ENCODE assay signal across 9 mouse cellular contexts in the genomic region with DNA sequence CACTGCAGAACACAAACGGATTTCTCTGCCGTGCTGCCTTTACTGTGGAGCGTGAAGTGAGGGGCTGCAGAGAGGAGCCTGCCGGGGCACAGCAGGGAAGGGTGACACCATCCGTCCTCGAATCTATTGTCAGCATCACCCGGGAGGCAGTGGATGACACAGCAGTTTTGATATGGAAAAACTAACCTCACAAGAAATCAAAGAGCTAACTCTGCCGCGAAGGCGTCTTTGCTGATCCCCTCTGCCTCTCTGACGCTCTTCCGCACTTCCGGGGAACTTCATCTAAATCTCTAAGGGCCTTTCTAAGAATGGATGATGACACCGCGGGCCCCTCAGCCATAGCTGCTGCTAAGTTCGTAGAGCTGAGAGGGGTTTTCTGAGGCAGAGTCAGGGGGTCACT. TPM values are rescaled to one million over a fixed set of nuclear protein-coding genes. Genes with fewer than 3 reads are reported as not detected.
DNase-seq lines count a peak whose midpoint lies in the region; ATAC-seq lines count a peak whose summit lies in the region.
"Had no signal": no experiment of that assay in that cellular context is flagged by ENCODE, and none has a peak within 500 bp of the region (broad histone marks: within the 10 kb centered on the region; RNA-seq: fewer than 3 reads in every experiment).

No protein-coding gene starts in this region.

- no peak for DNase-seq in intestine, embryonic 14.5 days (ENCODE audit: low spot score)
- DNase-seq in liver = peak; percentile 21
- no peak for DNase-seq in cerebellum, adult 9-11 months

- H3K4me3 ChIP-seq in intestine, embryonic 14.5 days (ENCODE audit: low read depth, low read length) = no peak overlapping the region
- no peak overlapping the region for H3K4me3 ChIP-seq in intestine, embryonic 16.5 days (ENCODE audit: low read length)
- 0 out of 2 replicates have a peak overlapping the region, but pooled peaks have one; percentile 8 for H3K4me3 ChIP-seq in embryonic facial prominence, embryonic 15.5 days (replicated peaks)
- H3K4me3 ChIP-seq in stomach, embryonic 16.5 days (replicated peaks; ENCODE audit: low read length) = no peak overlapping the region
- H3K4me3 ChIP-seq: myocyte had no signal

- H3K4me2 ChIP-seq in intestine, embryonic 14.5 days (ENCODE audit: low read length) = peak overlapping the region; percentile 22
- H3K4me2 ChIP-seq in intestine, embryonic 16.5 days (ENCODE audit: low read depth, low read length) = no peak overlapping the region
- peak overlapping the region; percentile 39 for H3K4me2 ChIP-seq in embryonic facial prominence, embryonic 15.5 days (replicated peaks)
- H3K4me2 ChIP-seq in stomach, embryonic 16.5 days (ENCODE audit: low read depth, low read length) = peak overlapping the region; percentile 36

- peaks cover 17% of the 10 kb centered on the region for H3K4me1 ChIP-seq in intestine, embryonic 14.5 days (replicated peaks; ENCODE audit: control insufficient read depth, insufficient read depth, low read length)
- peaks cover 7% of the 10 kb centered on the region for H3K4me1 ChIP-seq in intestine, embryonic 16.5 days (ENCODE audit: control insufficient read depth, insufficient read depth, low read length)
- peaks cover 29% of the 10 kb centered on the region for H3K4me1 ChIP-seq in embryonic facial prominence, embryonic 15.5 days
- H3K4me1 ChIP-seq in stomach, embryonic 16.5 days (ENCODE audit: control insufficient read depth, insufficient read depth, low read length) = peaks cover 18% of the 10 kb centered on the region

- WGBS in intestine, embryonic 14.5 days = 10% methylated on average over 16 of the region's 16 CpGs
- WGBS in intestine, embryonic 16.5 days = 15% methylated on average over 16 of the region's 16 CpGs
- 5% methylated on average over 16 of the region's 16 CpGs for WGBS in embryonic facial prominence, embryonic 15.5 days
- 11% methylated on average over 16 of the region's 16 CpGs for WGBS in stomach, embryonic 16.5 days

- no peak overlapping the region for H3K9ac ChIP-seq in intestine, embryonic 14.5 days (ENCODE audit: low read length)
- no peak overlapping the region for H3K9ac ChIP-seq in intestine, embryonic 16.5 days (ENCODE audit: low read depth, low read length)
- peak overlapping the region; percentile 4; the same call in 1 of the 2 replicates for H3K9ac ChIP-seq in embryonic facial prominence, embryonic 15.5 days
- peak overlapping the region; percentile 60 for H3K9ac ChIP-seq in stomach, embryonic 16.5 days (ENCODE audit: low read length)

- no peak for ATAC-seq in intestine, embryonic 14.5 days (replicated peaks; ENCODE audit: low FRiP score, low TSS enrichment, low read depth)
- ATAC-seq in intestine, embryonic 16.5 days = no peak
- no peak for ATAC-seq in embryonic facial prominence, embryonic 15.5 days (ENCODE audit: insufficient number of reproducible peaks, low FRiP score, low TSS enrichment, low read depth)
- no peak for ATAC-seq in stomach, embryonic 16.5 days (ENCODE audit: insufficient read depth, low FRiP score)
- no peak for ATAC-seq in megakaryocyte-erythroid progenitor cell, adult 5-6 weeks (replicated peaks; ENCODE audit: low FRiP score, low TSS enrichment, poor library complexity, severe bottlenecking)
- no peak for ATAC-seq in frontal cortex, adult (ENCODE audit: low TSS enrichment)

- no peak overlapping the region for H3K27ac ChIP-seq in intestine, embryonic 14.5 days (ENCODE audit: low read depth)
- no peak overlapping the region for H3K27ac ChIP-seq in intestine, embryonic 16.5 days (ENCODE audit: low read length)
- no peak overlapping the region for H3K27ac ChIP-seq in embryonic facial prominence, embryonic 15.5 days (replicated peaks)
- no peak overlapping the region for H3K27ac ChIP-seq in stomach, embryonic 16.5 days (ENCODE audit: low read length)

- H3K27me3 ChIP-seq in intestine, embryonic 14.5 days (replicated peaks; ENCODE audit: control insufficient read depth, insufficient read depth, low read length) = no peaks in the 10 kb centered on the region
- H3K27me3 ChIP-seq in intestine, embryonic 16.5 days (replicated peaks; ENCODE audit: control insufficient read depth, insufficient read depth, low read length) = no peaks in the 10 kb centered on the region
- no peaks in the 10 kb centered on the region; the same call in 1 of the 2 replicates for H3K27me3 ChIP-seq in embryonic facial prominence, embryonic 15.5 days
- no peaks in the 10 kb centered on the region for H3K27me3 ChIP-seq in stomach, embryonic 16.5 days (ENCODE audit: control insufficient read depth, insufficient read depth, low read length)

- H3K36me3 ChIP-seq in intestine, embryonic 14.5 days (ENCODE audit: control insufficient read depth, insufficient read depth, low read length) = no peaks in the 10 kb centered on the region
- no peaks in the 10 kb centered on the region for H3K36me3 ChIP-seq in intestine, embryonic 16.5 days (ENCODE audit: control insufficient read depth, insufficient read depth, low read length)
- H3K36me3 ChIP-seq in embryonic facial prominence, embryonic 15.5 days = no peaks in the 10 kb centered on the region
- H3K36me3 ChIP-seq in stomach, embryonic 16.5 days (ENCODE audit: control insufficient read depth, insufficient read depth, low read length) = no peaks in the 10 kb centered on the region

- H3K9me3 ChIP-seq in intestine, embryonic 14.5 days (ENCODE audit: control insufficient read depth, low read length) = no peaks in the 10 kb centered on the region
- H3K9me3 ChIP-seq in intestine, embryonic 16.5 days (ENCODE audit: control insufficient read depth, low read length) = no peaks in the 10 kb centered on the region
- no peaks in the 10 kb centered on the region for H3K9me3 ChIP-seq in embryonic facial prominence, embryonic 15.5 days (replicated peaks)
- H3K9me3 ChIP-seq in stomach, embryonic 16.5 days (replicated peaks; ENCODE audit: control insufficient read depth, low read length) = no peaks in the 10 kb centered on the region

RNA-seq across cellular contexts. Expression of gene Ubl3, which starts 2.1 kb away (rescaled TPM):
- 69.3 and 75.4 TPM in 2 replicates for polyA plus RNA-seq in intestine, embryonic 14.5 days (2014; fragmentation: Nextera tagmentation; extraction: Ambion mirVana)
- 27.0 and 59.0 TPM in 2 replicates for polyA plus RNA-seq in intestine, embryonic 16.5 days (2015; fragmentation: Nextera tagmentation; extraction: Ambion mirVana)
- polyA plus RNA-seq in embryonic facial prominence, embryonic 15.5 days (2015; fragmentation: Nextera tagmentation; extraction: Ambion mirVana) = 73.5 and 74.7 TPM in 2 replicates
- 36.3 and 41.0 TPM in 2 replicates for polyA plus RNA-seq in stomach, embryonic 16.5 days (2015; fragmentation: Nextera tagmentation; extraction: Ambion mirVana)
- 13.0 and 14.7 TPM in 2 replicates for total RNA-seq in megakaryocyte-erythroid progenitor cell, adult 5-6 weeks (2014; fragmentation: Nextera tagmentation)
- 19.3 and 20.6 TPM in 2 replicates for total RNA-seq in megakaryocyte-erythroid progenitor cell, adult 5-6 weeks (2017)

Comparison
In these comparisons a context has a peak if more than half of its experiments do, and no peak if none do; other contexts are left out.
1. H3K9ac ChIP-seq: peak in embryonic facial prominence, embryonic 15.5 days (single experiment) and stomach, embryonic 16.5 days (single experiment); none in intestine, embryonic 14.5 days (single experiment) and intestine, embryonic 16.5 days (single experiment).